Mouse (Mus musculus) C2C12 (cell line): ENCODE results near the gene Gpam. TPM values are rescaled to one million over a fixed set of nuclear protein-coding genes. Genes with fewer than 3 reads are reported as not detected.

Experiments used
- H3K27me3 ChIP-seq: one replicate; pipeline ENCODE4 v1.6.1; 2011; ENCODE audit not compliant: control insufficient read depth, insufficient read depth, insufficient read length
- H3K36me3 ChIP-seq: one replicate; pipeline ENCODE4 v1.6.1; 2011; ENCODE audit not compliant: control insufficient read depth, insufficient read depth
- H3K4me3 ChIP-seq: one replicate; pipeline ENCODE4 v1.5.1; 2011; ENCODE audit warnings: mild to moderate bottlenecking, control low read depth; ENCODE audit not compliant: poor library complexity, insufficient read depth, severe bottlenecking
- H3K79me2 ChIP-seq: one replicate; pipeline ENCODE4 v1.6.1; 2011; ENCODE audit not compliant: control insufficient read depth, insufficient read depth
- H3K79me3 ChIP-seq: one replicate; pipeline ENCODE4 v1.6.1; 2011; ENCODE audit warnings: low read depth, control low read depth
- H3ac ChIP-seq: one replicate; pipeline ENCODE3; 2011; ENCODE audit warnings: low read depth; ENCODE audit not compliant: control insufficient read depth, insufficient read length
- CEBPB ChIP-seq: IDR thresholded peaks from one replicate; pipeline ENCODE4 v1.6.1; 2011; ENCODE audit warnings: low read depth, mild to moderate bottlenecking, control low read depth, moderate library complexity
- CTCF ChIP-seq: IDR thresholded peaks from one replicate; pipeline ENCODE4 v1.5.1; 2011; ENCODE audit not compliant: control insufficient read depth, insufficient read depth, insufficient read length
- FOSL1 ChIP-seq: IDR thresholded peaks from one replicate; pipeline ENCODE4 v1.8.0; 2011; ENCODE audit warnings: mild to moderate bottlenecking, low read length; ENCODE audit not compliant: poor library complexity, insufficient read depth, severe bottlenecking
- MAX ChIP-seq: IDR thresholded peaks from one replicate; pipeline ENCODE4 v1.6.1; 2011; ENCODE audit warnings: mild to moderate bottlenecking, control low read depth
- MYOD1 ChIP-seq: IDR thresholded peaks from one replicate; pipeline ENCODE4 v1.6.1; 2011; ENCODE audit warnings: low read depth; ENCODE audit not compliant: control insufficient read depth, insufficient read length
- MYOG ChIP-seq: IDR thresholded peaks from one replicate; pipeline ENCODE4 v1.6.1; 2011; ENCODE audit not compliant: control insufficient read depth, insufficient read length; ENCODE audit errors: extremely low read depth
- USF1 ChIP-seq: IDR thresholded peaks from one replicate; pipeline ENCODE4 v1.6.1; 2011; ENCODE audit warnings: low read depth, mild to moderate bottlenecking, control low read depth, moderate library complexity
- polyA plus RNA-seq: library from polyadenylated mRNA; unstranded; fragments of >200 nt; fragmentation: generic; extraction: Trizol; gene quantifications from one replicate; pipeline ENCODE4 v1.2.1, GENCODE M21; 2012; ENCODE audit warnings: missing spikeins

The Gpam gene
- polyA plus RNA-seq, 1 experiment: 7.0 TPM

GRCm38 (mm10) chr19:55095547-55095946 lies 31.5 kb downstream of the Gpam start:
- Histone ChIP-seq H3K36me3 (peaks cover 9% of the 10 kb centered on the region), H3K4me3 (no peak overlapping the region), H3K79me3 (no peaks in the 10 kb centered on the region), H3K79me2 (peaks cover 19% of the 10 kb centered on the region), H3K27me3 (no peaks in the 10 kb centered on the region), H3ac (no peak overlapping the region)
- TF ChIP-seq MAX: no peak
- no peak for TF ChIP-seq MYOD1
- TF ChIP-seq CEBPB: no peak
- TF ChIP-seq MYOG: no peak
- no peak for TF ChIP-seq CTCF
- no peak for TF ChIP-seq FOSL1
- no peak for TF ChIP-seq USF1

GRCm38 (mm10) chr19:55091602-55092413 lies 35.2 kb downstream of the Gpam start:
- Histone ChIP-seq H3ac (no peak overlapping the region), H3K36me3 (peaks cover 27% of the 10 kb centered on the region), H3K4me3 (no peak overlapping the region), H3K79me3 (no peaks in the 10 kb centered on the region), H3K27me3 (no peaks in the 10 kb centered on the region), H3K79me2 (no peaks in the 10 kb centered on the region)
- TF ChIP-seq MAX: no peak
- TF ChIP-seq FOSL1: no peak
- no peak for TF ChIP-seq CTCF
- no peak for TF ChIP-seq MYOG
- no peak for TF ChIP-seq USF1
- no peak for TF ChIP-seq MYOD1
- TF ChIP-seq CEBPB: no peak

DNA sequence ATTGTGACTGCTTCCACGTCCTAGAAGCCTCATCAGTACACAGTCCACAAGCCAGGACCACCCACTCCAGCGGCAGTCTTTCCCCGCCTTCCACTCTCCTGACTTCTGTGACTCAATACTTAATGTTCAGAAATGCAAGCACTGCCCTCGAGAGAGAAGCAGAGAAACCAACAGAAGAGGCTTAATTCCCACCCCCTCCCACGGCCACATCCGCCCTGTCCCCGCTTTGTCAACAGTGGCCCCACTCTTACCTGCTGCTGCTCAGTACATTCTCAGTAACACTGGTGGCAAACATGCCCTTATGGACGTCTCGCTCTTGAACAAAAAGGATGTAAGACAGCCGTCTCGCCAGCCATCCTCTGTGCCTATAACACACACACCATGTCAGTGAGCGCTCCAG lies 36.2 kb downstream of the Gpam start:
- Histone ChIP-seq H3K27me3 (no peaks in the 10 kb centered on the region), H3K4me3 (no peak overlapping the region), H3K36me3 (peaks cover 26% of the 10 kb centered on the region), H3K79me3 (no peaks in the 10 kb centered on the region), H3ac (no peak overlapping the region), H3K79me2 (no peaks in the 10 kb centered on the region)
- no peak for TF ChIP-seq MYOD1

- H3K27me3 ChIP-seq: no peaks in the 10 kb centered on the region
- H3ac ChIP-seq: no peak overlapping the region
- no peak for TF ChIP-seq MAX
- TF ChIP-seq MYOG: no peak
- TF ChIP-seq CTCF: no peak
- TF ChIP-seq CEBPB: no peak
- no peak for TF ChIP-seq MYOD1
- no peak for TF ChIP-seq USF1
- TF ChIP-seq FOSL1: no peak
- H3K4me3 ChIP-seq: no peak overlapping the region
- no peaks in the 10 kb centered on the region for H3K79me2 ChIP-seq
- H3K79me3 ChIP-seq: no peaks in the 10 kb centered on the region
- H3K36me3 ChIP-seq: peaks cover 23% of the 10 kb centered on the region
These were observed 36.9 kb downstream of the Gpam start for GRCm38 (mm10) chr19:55090142-55090541.

DNA sequence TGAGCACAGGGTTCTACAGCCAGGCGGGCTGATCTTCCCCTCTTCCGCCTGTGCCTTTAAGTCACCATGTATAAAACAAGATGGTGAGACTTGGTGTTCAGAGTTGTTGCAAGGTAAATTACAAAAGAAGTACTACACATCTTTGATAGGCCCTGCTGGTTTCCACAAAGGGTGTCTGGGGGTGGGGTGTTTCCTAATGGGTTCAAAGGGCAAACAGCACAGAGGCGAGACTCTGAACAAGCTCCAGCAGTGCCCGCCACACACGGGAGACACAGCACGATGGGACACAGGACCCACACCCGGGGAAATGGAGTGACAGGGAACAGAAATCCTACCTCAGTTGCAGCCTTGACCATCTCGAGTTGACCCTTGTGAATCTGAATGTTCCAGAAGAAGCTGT lies 39.3 kb downstream of the Gpam start:
- TF ChIP-seq MAX (no peak), FOSL1 (no peak), MYOG (no peak), CEBPB (no peak), USF1 (no peak), MYOD1 (no peak), CTCF (no peak)
- Histone ChIP-seq H3K36me3 (peaks cover 39% of the 10 kb centered on the region), H3K4me3 (no peak overlapping the region), H3K79me3 (no peaks in the 10 kb centered on the region), H3ac (no peak overlapping the region), H3K79me2 (no peaks in the 10 kb centered on the region), H3K27me3 (no peaks in the 10 kb centered on the region)

- Histone ChIP-seq H3K79me2 (no peaks in the 10 kb centered on the region), H3K4me3 (no peak overlapping the region), H3K79me3 (no peaks in the 10 kb centered on the region), H3K27me3 (no peaks in the 10 kb centered on the region), H3ac (no peak overlapping the region), H3K36me3 (peaks cover 47% of the 10 kb centered on the region)
- TF ChIP-seq CTCF (no peak), CEBPB (no peak), MYOD1 (no peak), USF1 (no peak), MAX (no peak), FOSL1 (no peak), MYOG (no peak)
These were observed 41.2 kb downstream of the Gpam start for GRCm38 (mm10) chr19:55085857-55086185.
